Mouse (Mus musculus) midbrain, embryonic 13.5 days (tissue): ENCODE results near the gene Vmn1r1. TPM values are rescaled to one million over a fixed set of nuclear protein-coding genes. Genes with fewer than 3 reads are reported as not detected.

Source experiments
- ATAC-seq: fragments of 200-750 bp; cut with Nextera tagmentation; 2 replicates; pipeline ENCODE4 v1.8.0; 2017; ENCODE audit warnings: mild to moderate bottlenecking, moderate TSS enrichment, moderate library complexity
- H3K27ac ChIP-seq: fragments of 300-500 bp; sonication (generic); 2 replicates; pipeline ENCODE4 v1.5.1; 2015; ENCODE audit warnings: inconsistent platforms, mild to moderate bottlenecking, moderate library complexity
- H3K27me3 ChIP-seq: fragments of 300-500 bp; sonication (generic); 2 replicates; pipeline ENCODE4 v1.6.1; 2015; ENCODE audit warnings: mild to moderate bottlenecking, inconsistent platforms
- H3K36me3 ChIP-seq: fragments of 300-500 bp; sonication (generic); 2 replicates; pipeline ENCODE4 v1.6.1; 2015; ENCODE audit warnings: mild to moderate bottlenecking, inconsistent platforms
- H3K4me1 ChIP-seq: fragments of 300-500 bp; sonication (generic); replicated peaks from 2 replicates; pipeline ENCODE4 v1.6.1; 2015; ENCODE audit warnings: inconsistent platforms
- H3K4me2 ChIP-seq: fragments of 300-500 bp; sonication (generic); replicated peaks from 2 replicates; pipeline ENCODE4 v1.6.1; 2015; ENCODE audit warnings: moderate library complexity, mild to moderate bottlenecking, inconsistent platforms
- H3K4me3 ChIP-seq: fragments of 300-500 bp; sonication (generic); replicated peaks from 2 replicates; pipeline ENCODE4 v1.5.1; 2015; ENCODE audit warnings: mild to moderate bottlenecking, inconsistent platforms
- H3K9ac ChIP-seq: fragments of 300-500 bp; sonication (generic); replicated peaks from 2 replicates; pipeline ENCODE4 v1.6.1; 2015; ENCODE audit warnings: mild to moderate bottlenecking, inconsistent platforms
- H3K9me3 ChIP-seq: fragments of 300-500 bp; sonication (generic); 2 replicates; pipeline ENCODE4 v1.6.1; 2016; ENCODE audit warnings: mild to moderate bottlenecking, inconsistent platforms
- WGBS: fragments of 180-500 bp; shearing (Covaris S2); methylation state at CpG from one replicate; pipeline ENCODE4 v1.1.7; 2015; 5-methylcytosine and 5-hydroxymethylcytosine counted together
- polyA plus RNA-seq: library from polyadenylated mRNA; unstranded; fragments of >200 nt; fragmentation: Nextera tagmentation; extraction: Ambion mirVana; gene quantifications from 2 replicates; pipeline ENCODE4 v1.2.1, GENCODE M21; 2015

The Vmn1r1 gene
- polyA plus RNA-seq, 1 experiment from 2014 or later, result not detected

GRCm38 (mm10) chr1:182108397-182109099 lies 55.7 kb downstream of the Vmn1r1 start:
- Histone ChIP-seq H3K9ac (no peak overlapping the region), H3K4me3 (no peak overlapping the region), H3K4me1 (peaks cover 4% of the 10 kb centered on the region; the same call in 1 of the 2 replicates), H3K9me3 (no peaks in the 10 kb centered on the region), H3K36me3 (no peaks in the 10 kb centered on the region), H3K4me2 (no peak overlapping the region), H3K27me3 (no peaks in the 10 kb centered on the region), H3K27ac (no peak overlapping the region)
- WGBS, result 84% methylated on average over 13 of the region's 13 CpGs
- no peak for ATAC-seq

- Histone ChIP-seq H3K4me3 (no peak overlapping the region), H3K36me3 (no peaks in the 10 kb centered on the region), H3K27me3 (no peaks in the 10 kb centered on the region), H3K9me3 (no peaks in the 10 kb centered on the region), H3K4me2 (no peak overlapping the region), H3K27ac (no peak overlapping the region), H3K4me1 (peaks cover 8% of the 10 kb centered on the region; the same call in 1 of the 2 replicates), H3K9ac (no peak overlapping the region)
- ATAC-seq, result no peak
- 83% methylated on average over 9 of the region's 9 CpGs for WGBS
Measured at GRCm38 (mm10) chr1:182107251-182107650, 57.0 kb downstream of the Vmn1r1 start.

- no peak overlapping the region for H3K4me3 ChIP-seq
- no peaks in the 10 kb centered on the region for H3K9me3 ChIP-seq
- H3K9ac ChIP-seq, result no peak overlapping the region
- 57% methylated on average over 3 of the region's 3 CpGs for WGBS
- H3K27me3 ChIP-seq, result no peaks in the 10 kb centered on the region
- H3K4me2 ChIP-seq, result no peak overlapping the region
- peaks cover 13% of the 10 kb centered on the region; the same call in 1 of the 2 replicates for H3K4me1 ChIP-seq
- no peaks in the 10 kb centered on the region for H3K36me3 ChIP-seq
- ATAC-seq, result no peak
- H3K27ac ChIP-seq, result no peak overlapping the region
Measured at GRCm38 (mm10) chr1:182105023-182105422, 59.3 kb downstream of the Vmn1r1 start.

Other genes with a start within 250 kb of the Vmn1r1 start
- 36.3 and 37.9 TPM in 2 replicates for gene Enah, start 144.5 kb downstream of the Vmn1r1 start, polyA plus RNA-seq
- 135 and 142 TPM in 2 replicates for gene Srp9, start 39.7 kb downstream of the Vmn1r1 start, polyA plus RNA-seq
- gene Degs1, start 118.3 kb upstream of the Vmn1r1 start, polyA plus RNA-seq, result 51.0 and 54.5 TPM in 2 replicates
- gene Fbxo28, start 177.1 kb upstream of the Vmn1r1 start, polyA plus RNA-seq, result 27.3 and 29.8 TPM in 2 replicates
- 24.0 and 25.7 TPM in 2 replicates for gene Trp53bp2, start 244.7 kb upstream of the Vmn1r1 start, polyA plus RNA-seq